Mouse (Mus musculus): ENCODE measurements at regions not wholly inside any gene's neighbourhood (a gene's known extent, or its start where the extent isn't known, plus 50 kb on each side); places are given as distances from the start of the nearest gene placed in this dataset.

- TF ChIP-seq POLR2A (IDR thresholded peaks at IDR 0.05; ENCODE audit: low read depth, low read length) (no peak), CTCF (IDR thresholded peaks at IDR 0.05; ENCODE audit: extremely low read depth, insufficient read depth, insufficient read length, insufficient replicate concordance) (no peak)
Observed at GRCm38 (mm10) chr2:148581666-148582065, 90.7 kb upstream of the Nxt1 start.

Data from spleen, adult 2 months (tissue).